Mouse (Mus musculus) hindbrain, embryonic 11.5 days (tissue): ENCODE measurements around the gene Fmnl1. TPM values are rescaled to one million over a fixed set of nuclear protein-coding genes. Genes with fewer than 3 reads are reported as not detected.

Experiments used
- ATAC-seq: fragments of 200-750 bp; cut with Nextera tagmentation; 2 replicates; pipeline ENCODE4 v1.8.0; 2017; ENCODE audit warnings: mild to moderate bottlenecking, moderate TSS enrichment, moderate library complexity; ENCODE audit not compliant: low FRiP score
- DNase-seq: peaks from one replicate; pipeline ENCODE4 v3.0.0-alpha.2; 2015; ENCODE audit warnings: low spot score
- H3K27ac ChIP-seq: fragments of 300-500 bp; sonication (generic); 2 replicates; pipeline ENCODE4 v1.5.1; 2014; ENCODE audit warnings: mild to moderate bottlenecking, low read depth, low read length
- H3K27me3 ChIP-seq: fragments of 300-500 bp; sonication (generic); 2 replicates; pipeline ENCODE4 v1.6.1; 2014; ENCODE audit warnings: mild to moderate bottlenecking, low read length, moderate library complexity, mixed read lengths; ENCODE audit not compliant: control insufficient read depth, insufficient read depth
- H3K36me3 ChIP-seq: fragments of 300-500 bp; sonication (generic); 2 replicates; pipeline ENCODE4 v1.6.1; 2014; ENCODE audit warnings: mild to moderate bottlenecking, low read length, moderate library complexity, mixed read lengths; ENCODE audit not compliant: control insufficient read depth, insufficient read depth
- H3K4me1 ChIP-seq: fragments of 300-500 bp; sonication (generic); replicated peaks from 2 replicates; pipeline ENCODE4 v1.6.1; 2014; ENCODE audit warnings: low read length, mixed read lengths; ENCODE audit not compliant: control insufficient read depth, insufficient read depth
- H3K4me2 ChIP-seq: fragments of 300-500 bp; sonication (generic); replicated peaks from 2 replicates; pipeline ENCODE4 v1.6.1; 2014; ENCODE audit warnings: mild to moderate bottlenecking, low read depth, low read length
- H3K4me3 ChIP-seq: fragments of 300-500 bp; sonication (generic); 2 replicates; pipeline ENCODE4 v1.5.1; 2014; ENCODE audit warnings: low read depth, low read length
- H3K9ac ChIP-seq: fragments of 300-500 bp; sonication (generic); 2 replicates; pipeline ENCODE4 v1.6.1; 2014; ENCODE audit warnings: low read depth, low read length
- H3K9me3 ChIP-seq: fragments of 300-500 bp; sonication (generic); 2 replicates; pipeline ENCODE4 v1.6.1; 2016; ENCODE audit warnings: low read length; ENCODE audit not compliant: control insufficient read depth
- WGBS: fragments of 180-500 bp; shearing (Covaris S2); extraction: QIAGEN DNeasy Blood & Tissue Kit; methylation state at CpG from one replicate; pipeline ENCODE4 v1.1.7; 2014; 5-methylcytosine and 5-hydroxymethylcytosine counted together
- polyA plus RNA-seq: library from polyadenylated mRNA; unstranded; fragments of >200 nt; fragmentation: Nextera tagmentation; extraction: Ambion mirVana; gene quantifications from 2 replicates; pipeline ENCODE4 v1.2.1, GENCODE M21; 2014

Fmnl1 gene
- polyA plus RNA-seq, 1 experiment from 2014 or later = 1.1 TPM

DNA sequence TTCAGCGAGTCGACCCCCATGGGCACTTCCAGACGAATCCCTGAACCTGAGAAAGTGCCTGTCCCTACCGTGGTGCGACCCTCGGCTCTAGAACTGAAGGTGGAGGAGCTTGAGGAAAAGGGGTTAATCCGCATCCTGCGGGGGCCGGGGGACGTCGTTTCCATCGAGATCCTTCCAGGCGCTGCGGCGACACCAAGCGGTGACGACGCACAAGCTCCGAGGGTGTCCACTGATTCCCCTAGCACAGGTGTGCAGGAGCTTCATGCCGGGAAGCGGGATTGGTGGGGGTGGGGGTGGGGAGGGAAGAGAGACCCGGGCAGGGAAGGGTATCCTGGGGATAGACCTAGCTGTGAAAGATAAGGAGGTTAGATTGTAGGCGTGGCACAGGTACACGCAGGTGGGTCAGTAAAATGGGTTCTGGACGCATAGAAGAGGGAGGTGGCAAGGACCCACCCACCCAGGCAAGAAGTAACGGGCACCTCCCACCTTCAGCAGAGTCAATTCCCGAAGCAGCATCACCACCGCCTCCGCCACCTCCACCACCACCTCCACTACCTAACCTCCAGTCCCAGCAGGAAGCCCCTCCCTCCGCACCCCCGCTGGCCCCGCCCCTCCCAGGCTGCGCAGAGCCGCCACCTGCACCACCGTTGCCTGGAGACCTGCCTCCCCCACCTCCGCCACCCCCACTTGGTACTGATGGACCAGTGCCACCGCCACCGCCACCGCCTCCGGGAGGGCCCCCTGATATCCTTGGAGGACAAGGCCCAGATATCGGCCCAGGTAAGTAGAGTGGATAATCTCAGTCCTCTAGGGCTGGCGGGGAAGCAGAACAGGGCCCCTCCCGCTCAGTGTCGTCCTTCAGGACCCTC lies 22.3 kb downstream of the Fmnl1 start:
- no peaks in the 10 kb centered on the region for H3K9me3 ChIP-seq
- peak overlapping the region; percentile 46 for H3K4me2 ChIP-seq
- H3K4me3 ChIP-seq = peak overlapping the region; percentile 21
- DNase-seq (peak; percentile 66), ATAC-seq (no peak)
- H3K27ac ChIP-seq = no peak overlapping the region
- H3K27me3 ChIP-seq = peaks cover 61% of the 10 kb centered on the region
- 3% methylated on average over 39 of the region's 44 CpGs for WGBS
- peak overlapping the region; percentile 31; the same call in 1 of the 2 replicates for H3K9ac ChIP-seq
- H3K36me3 ChIP-seq = no peaks in the 10 kb centered on the region
- H3K4me1 ChIP-seq = 0 out of 2 replicates have a peak, but pooled peaks cover 3% of the 10 kb centered on the region

DNA sequence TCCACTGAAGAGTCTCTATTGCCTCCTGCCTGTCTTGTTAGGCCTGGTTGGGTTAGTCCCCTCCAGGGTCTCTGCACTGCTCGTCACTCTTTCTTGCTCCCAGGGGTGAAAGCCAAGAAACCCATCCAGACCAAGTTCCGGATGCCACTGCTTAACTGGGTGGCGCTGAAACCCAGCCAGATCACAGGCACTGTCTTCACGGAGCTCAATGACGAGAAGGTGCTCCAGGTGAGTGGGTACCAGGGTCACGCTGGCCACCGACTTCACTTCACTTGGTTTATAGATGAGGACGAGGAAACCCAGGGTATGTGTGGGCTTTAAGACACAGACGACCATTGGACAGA lies 22.9 kb downstream of the Fmnl1 start:
- 0 out of 2 replicates have a peak, but pooled peaks cover 3% of the 10 kb centered on the region for H3K4me1 ChIP-seq
- 34% methylated on average over 9 of the region's 9 CpGs for WGBS
- no peak overlapping the region for H3K4me2 ChIP-seq
- DNase-seq (no peak), ATAC-seq (no peak)
- H3K9me3 ChIP-seq = no peaks in the 10 kb centered on the region
- H3K9ac ChIP-seq = no peak overlapping the region
- no peak overlapping the region for H3K27ac ChIP-seq
- H3K27me3 ChIP-seq = peaks cover 67% of the 10 kb centered on the region
- H3K36me3 ChIP-seq = no peaks in the 10 kb centered on the region
- no peak overlapping the region for H3K4me3 ChIP-seq

DNA sequence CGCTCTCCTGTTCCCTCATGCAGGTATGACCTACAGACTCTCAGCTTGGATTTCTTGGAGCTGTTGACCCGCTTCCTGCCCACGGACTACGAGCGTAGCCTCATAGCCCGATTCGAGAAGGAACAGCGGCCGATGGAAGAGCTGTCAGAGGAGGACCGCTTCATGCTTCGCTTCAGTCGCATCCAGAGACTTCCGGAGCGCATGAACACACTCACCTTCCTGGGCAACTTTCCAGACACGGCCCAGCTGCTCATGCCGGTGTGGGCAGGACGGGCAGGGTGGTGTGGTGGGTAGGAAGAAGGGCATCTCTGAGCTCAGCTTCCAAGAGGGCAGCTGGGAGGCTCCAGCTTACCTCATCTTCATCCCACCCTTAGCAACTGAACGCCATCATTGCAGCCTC lies 24.3 kb downstream of the Fmnl1 start:
- no peak overlapping the region for H3K4me2 ChIP-seq
- no peak for ATAC-seq
- DNase-seq = no peak
- peaks cover 3% of the 10 kb centered on the region; the same call in 1 of the 2 replicates for H3K4me1 ChIP-seq
- no peak overlapping the region for H3K27ac ChIP-seq
- H3K9me3 ChIP-seq = no peaks in the 10 kb centered on the region
- H3K36me3 ChIP-seq = no peaks in the 10 kb centered on the region
- 91% methylated on average over 18 of the region's 18 CpGs for WGBS
- no peak overlapping the region for H3K4me3 ChIP-seq
- H3K9ac ChIP-seq = no peak overlapping the region
- peaks cover 82% of the 10 kb centered on the region for H3K27me3 ChIP-seq

DNA sequence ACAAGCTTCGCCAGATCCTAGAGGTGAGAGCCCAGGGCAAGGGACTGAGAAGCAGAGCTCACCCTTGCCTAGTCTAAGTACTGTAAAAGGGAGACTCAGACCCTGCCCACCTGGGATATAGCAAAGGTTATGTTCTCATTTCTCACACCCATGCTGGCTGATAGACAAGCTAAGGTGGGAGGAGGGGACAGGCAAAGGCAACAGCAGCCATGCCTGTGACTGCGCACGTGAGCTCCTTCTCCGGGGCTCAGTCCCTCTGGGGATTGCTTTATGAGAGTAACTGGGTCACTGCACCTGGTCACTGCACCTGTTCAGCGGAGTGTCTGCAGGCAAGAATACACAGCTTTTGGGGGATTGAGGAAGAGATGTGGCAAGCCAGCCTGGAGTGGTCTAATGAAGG lies 24.7 kb downstream of the Fmnl1 start:
- ATAC-seq = no peak
- H3K4me3 ChIP-seq = no peak overlapping the region
- no peak for DNase-seq
- no peaks in the 10 kb centered on the region for H3K36me3 ChIP-seq
- H3K4me2 ChIP-seq = no peak overlapping the region
- H3K27ac ChIP-seq = no peak overlapping the region
- H3K4me1 ChIP-seq = peaks cover 3% of the 10 kb centered on the region; the same call in 1 of the 2 replicates
- H3K9me3 ChIP-seq = no peaks in the 10 kb centered on the region
- WGBS = 86% methylated on average over 5 of the region's 5 CpGs
- peaks cover 84% of the 10 kb centered on the region for H3K27me3 ChIP-seq
- no peak overlapping the region for H3K9ac ChIP-seq

DNA sequence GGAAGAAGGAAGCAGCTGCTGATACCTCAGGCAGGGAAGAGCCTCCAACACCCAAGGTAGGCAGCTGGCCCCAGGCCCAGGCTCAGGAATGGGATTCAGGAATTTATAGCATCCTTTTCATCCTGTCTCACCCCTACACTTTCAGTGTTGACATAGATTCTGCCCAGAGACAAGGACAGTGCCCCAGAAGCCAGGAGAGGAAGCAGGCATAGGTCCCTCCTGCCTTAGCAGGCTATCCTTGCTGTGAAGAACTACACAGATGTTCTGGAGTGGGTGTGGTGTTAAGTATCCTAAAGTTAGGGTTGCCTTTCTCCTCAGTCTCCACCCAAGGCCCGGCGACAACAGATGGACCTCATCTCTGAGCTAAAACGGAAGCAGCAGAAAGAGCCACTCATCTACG lies 26.4 kb downstream of the Fmnl1 start:
- WGBS = 77% methylated on average over 4 of the region's 4 CpGs
- Histone ChIP-seq H3K9ac (no peak overlapping the region), H3K27ac (no peak overlapping the region)

DNA sequence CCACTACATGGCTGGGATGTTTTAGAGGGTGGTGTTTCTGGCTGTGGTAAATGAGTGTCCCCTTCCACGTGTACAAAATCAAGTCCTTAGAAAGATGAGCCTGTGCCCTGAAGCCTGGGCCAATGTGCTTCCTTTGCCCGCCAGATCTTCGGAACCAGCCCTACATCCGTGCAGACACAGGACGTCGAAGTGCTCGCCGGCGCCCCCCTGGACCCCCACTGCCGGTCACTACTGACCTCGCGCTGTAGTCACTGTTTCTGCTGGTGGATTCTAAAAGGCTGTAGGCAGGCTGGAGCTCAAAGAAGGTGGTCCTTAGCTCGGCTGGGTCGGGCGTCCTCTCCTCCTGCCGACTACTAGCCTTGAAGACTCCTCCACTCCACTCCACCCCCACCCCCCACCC lies 27.4 kb downstream of the Fmnl1 start:
- peaks cover 62% of the 10 kb centered on the region for H3K27me3 ChIP-seq
- H3K36me3 ChIP-seq = no peaks in the 10 kb centered on the region
- H3K9me3 ChIP-seq = no peaks in the 10 kb centered on the region
- H3K9ac ChIP-seq = no peak overlapping the region
- ATAC-seq (no peak), DNase-seq (no peak)
- H3K4me1 ChIP-seq = no peaks in the 10 kb centered on the region; the same call in 1 of the 2 replicates
- H3K27ac ChIP-seq = no peak overlapping the region
- H3K4me3 ChIP-seq = no peak overlapping the region; the same call in 1 of the 2 replicates
- H3K4me2 ChIP-seq = no peak overlapping the region
- WGBS = 5% methylated on average over 16 of the region's 16 CpGs

More for the DNA sequence above, 26.4 kb downstream of the Fmnl1 start:
- Histone ChIP-seq H3K4me2 (no peak overlapping the region), H3K4me1 (peaks cover 3% of the 10 kb centered on the region; the same call in 1 of the 2 replicates), H3K27me3 (peaks cover 72% of the 10 kb centered on the region), H3K9me3 (no peaks in the 10 kb centered on the region), H3K4me3 (no peak overlapping the region), H3K36me3 (no peaks in the 10 kb centered on the region)
- DNase-seq = no peak
- no peak for ATAC-seq

DNA sequence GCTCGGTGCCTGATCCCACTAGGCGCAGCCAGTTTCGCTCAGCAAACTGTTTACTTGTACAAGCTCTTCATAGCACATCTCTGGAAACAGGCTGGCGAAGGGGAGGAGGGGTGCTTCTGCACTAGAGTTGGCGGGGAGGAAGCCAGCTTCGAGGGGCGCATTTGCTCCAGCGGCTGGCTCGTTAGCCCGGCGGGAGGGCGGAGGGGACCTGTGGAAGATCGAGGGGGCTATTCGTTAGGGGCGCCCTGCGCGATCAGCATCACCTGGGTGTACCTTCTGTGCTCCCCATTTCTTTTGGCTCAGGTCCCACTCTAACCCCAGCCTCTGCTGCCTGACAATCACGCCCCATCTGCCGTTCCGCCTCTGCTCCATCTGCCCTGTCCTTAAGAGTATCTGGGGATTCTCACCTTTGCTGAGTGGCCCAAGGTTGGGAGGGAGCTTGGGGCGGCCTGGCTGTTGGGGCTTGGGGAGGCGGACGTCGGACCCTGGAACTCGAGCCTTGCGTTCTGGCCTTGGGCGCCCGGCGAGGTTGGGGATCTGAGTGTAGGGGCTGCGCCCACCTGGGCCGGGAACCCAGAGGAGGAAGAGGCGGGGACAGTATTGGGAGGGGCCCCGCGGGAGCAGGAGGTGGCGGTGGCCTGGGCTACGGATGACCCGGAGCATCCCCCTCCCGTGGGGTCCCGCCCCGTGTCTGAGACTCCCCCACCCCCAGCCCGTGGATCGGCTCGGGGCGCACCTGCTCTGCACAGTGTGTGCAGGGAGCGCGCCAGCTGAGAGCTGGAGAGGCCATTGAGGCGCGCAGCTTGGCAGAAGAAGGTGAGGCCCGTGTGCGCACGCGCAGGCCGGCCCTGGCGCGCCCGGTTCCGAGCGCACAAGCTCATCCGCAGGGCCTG lies 28.2 kb downstream of the Fmnl1 start:
- DNase-seq = peak; percentile 42
- Histone ChIP-seq H3K36me3 (no peaks in the 10 kb centered on the region), H3K4me1 (no peaks in the 10 kb centered on the region; the same call in 1 of the 2 replicates), H3K9ac (peak overlapping the region; percentile 5; the same call in 1 of the 2 replicates), H3K4me2 (peak overlapping the region; percentile 50), H3K9me3 (no peaks in the 10 kb centered on the region), H3K27ac (no peak overlapping the region), H3K4me3 (peak overlapping the region; percentile 33), H3K27me3 (peaks cover 54% of the 10 kb centered on the region)
- 2% methylated on average over 57 of the region's 59 CpGs for WGBS
- no peak; the same call in 1 of the 2 replicates for ATAC-seq

DNA sequence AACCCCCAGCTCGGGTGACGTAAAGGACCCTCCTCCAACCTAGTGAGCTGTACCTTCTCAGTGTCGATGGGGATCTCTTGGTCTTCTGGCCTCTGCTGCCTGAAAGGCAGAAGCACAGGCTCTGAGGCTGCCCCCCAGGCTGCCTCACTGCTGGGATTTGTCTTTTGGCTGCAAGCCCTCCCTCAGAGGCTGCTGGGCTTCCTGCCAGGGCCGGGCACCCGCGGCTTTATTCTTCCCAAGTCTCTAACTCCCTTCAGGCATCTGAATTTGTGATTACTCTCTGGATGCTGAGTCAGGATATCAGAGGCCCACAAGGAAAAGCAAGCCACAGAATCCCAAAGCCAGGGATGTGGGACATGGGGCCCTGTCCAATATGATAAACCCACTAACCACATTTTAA lies 30.8 kb downstream of the Fmnl1 start:
- ATAC-seq (no peak), DNase-seq (no peak)
- Histone ChIP-seq H3K9me3 (no peaks in the 10 kb centered on the region), H3K27me3 (peaks cover 40% of the 10 kb centered on the region), H3K4me3 (no peak overlapping the region), H3K4me2 (no peak overlapping the region), H3K36me3 (no peaks in the 10 kb centered on the region), H3K27ac (no peak overlapping the region), H3K4me1 (no peaks in the 10 kb centered on the region; the same call in 1 of the 2 replicates), H3K9ac (no peak overlapping the region)
- 34% methylated on average over 6 of the region's 6 CpGs for WGBS
